Mouse (Mus musculus): ENCODE data around the gene Gpnmb.

DNA sequence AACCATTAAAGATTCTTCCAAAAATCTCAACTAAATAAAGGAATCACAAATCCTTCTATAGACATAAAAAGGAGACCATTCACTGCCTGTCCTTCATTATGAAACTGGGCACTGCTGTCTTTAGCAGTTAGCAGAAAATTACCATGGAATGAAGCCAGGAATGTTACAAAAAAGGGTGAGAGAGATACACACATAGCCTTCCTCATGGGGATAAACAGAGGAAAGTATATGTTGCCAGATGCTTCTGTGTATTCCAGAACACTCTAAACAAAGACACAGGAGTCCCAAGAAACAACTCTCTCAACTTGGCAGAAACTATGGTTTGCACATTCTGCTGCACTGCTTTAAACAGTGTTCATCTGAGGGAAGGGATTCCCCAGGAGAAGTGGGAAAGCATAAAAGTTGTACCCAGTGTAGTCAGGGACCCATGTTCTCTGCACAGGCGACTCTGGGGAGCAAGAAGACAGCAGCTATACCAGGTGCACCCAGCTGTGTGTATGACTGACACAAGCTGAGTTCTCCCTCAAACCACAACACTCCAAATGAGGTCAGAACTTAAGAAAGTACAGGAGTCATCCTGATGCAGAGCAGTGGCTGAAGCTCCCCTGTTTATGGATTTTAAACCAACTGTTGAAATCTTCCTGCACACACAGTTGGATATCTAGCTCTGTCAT is 83.3 kb downstream of the Gpnmb start:
- TF ChIP-seq CTCF (IDR thresholded peaks at IDR 0.05; ENCODE audit: low read depth): no peak
- no peak for TF ChIP-seq EP300 (IDR thresholded peaks at IDR 0.05; ENCODE audit: low read depth)
